In genomic region chr13:97320756-97321155, GRCm38 (mm10) we compare ENCODE assay signal across 23 mouse cellular contexts.
A peak's percentile ranks its signal among the peaks of the same experiment; 100 is the strongest.
DNase-seq lines count a peak whose midpoint lies in the region; ATAC-seq and TF ChIP-seq lines count a peak whose summit lies in the region.
"Had no signal": no experiment of that assay in that cellular context is flagged by ENCODE, and none has a peak within 500 bp of the region (broad histone marks: within the 10 kb centered on the region; RNA-seq: fewer than 3 reads in every experiment).

No protein-coding gene starts in this region.

- WGBS in heart, embryonic 11.5 days (ENCODE audit: insufficient replicate concordance), result 15% methylated on average over 2 of the region's 4 CpGs
- 37% methylated on average over 1 of the region's 4 CpGs for WGBS in heart, postnatal 0 days
- 26% methylated on average over 4 of the region's 4 CpGs for WGBS in lung, embryonic 14.5 days

- peaks cover 20% of the 10 kb centered on the region for H3K4me1 ChIP-seq in heart, embryonic 11.5 days (ENCODE audit: control insufficient read depth, insufficient read depth, low read length)
- peaks cover 7% of the 10 kb centered on the region for H3K4me1 ChIP-seq in heart, postnatal 0 days (ENCODE audit: control insufficient read depth, insufficient read depth)
- H3K4me1 ChIP-seq in lung, embryonic 14.5 days (ENCODE audit: insufficient read depth), result peaks cover 6% of the 10 kb centered on the region; the same call in 1 of the 2 replicates
- peaks cover 9 to 19% of the 10 kb centered on the region in 2 experiments for H3K4me1 ChIP-seq in ES-E14 (ENCODE audit: control insufficient read depth in 2 of 2, insufficient read depth in 2 of 2, low read length in 2 of 2, poor library complexity in 1 of 2)

- no peaks in the 10 kb centered on the region for H3K9me3 ChIP-seq in heart, embryonic 11.5 days (replicated peaks; ENCODE audit: control insufficient read depth, low read length)
- H3K9me3 ChIP-seq in heart, postnatal 0 days (replicated peaks; ENCODE audit: control insufficient read depth, low read length), result no peaks in the 10 kb centered on the region
- no peaks in the 10 kb centered on the region for H3K9me3 ChIP-seq in lung, embryonic 14.5 days (ENCODE audit: low read depth, low read length)
- no peaks in the 10 kb centered on the region for H3K9me3 ChIP-seq in ES-E14 (ENCODE audit: control insufficient read depth, insufficient read depth, low read depth, low read length)
- H3K9me3 ChIP-seq: embryonic facial prominence, embryonic 12.5 days; forebrain, embryonic 12.5 days; midbrain, embryonic 15.5 days; neural tube, embryonic 12.5 days had no signal

- H3K9ac ChIP-seq in heart, embryonic 11.5 days (ENCODE audit: low read depth, low read length), result no peak overlapping the region
- H3K9ac ChIP-seq in heart, postnatal 0 days (replicated peaks; ENCODE audit: low read depth, low read length), result no peak overlapping the region
- H3K9ac ChIP-seq in lung, embryonic 14.5 days, result no peak overlapping the region
- H3K9ac ChIP-seq in ES-E14 (ENCODE audit: insufficient read depth, low read depth, low read length, poor library complexity, severe bottlenecking), result no peak overlapping the region
- H3K9ac ChIP-seq: embryonic facial prominence, embryonic 12.5 days; forebrain, embryonic 12.5 days; hindbrain, embryonic 14.5 days; midbrain, embryonic 15.5 days; neural tube, embryonic 12.5 days had no signal

- in situ Hi-C loops in ES-E14 (cut with MboI; ENCODE audit: low sequenced_read_pairs in 2 of 2, unreplicated experiment in 2 of 2), result no loop called here

- TF ChIP-seq EP300 in heart, postnatal 0 days (IDR thresholded peaks at IDR 0.05; ENCODE audit: low read depth), result no peak

- no peak overlapping the region for H3K4me3 ChIP-seq in heart, embryonic 11.5 days (ENCODE audit: low read depth, low read length)
- H3K4me3 ChIP-seq in heart, postnatal 0 days (ENCODE audit: low read depth, low read length), result no peak overlapping the region
- no peak overlapping the region for H3K4me3 ChIP-seq in lung, embryonic 14.5 days (ENCODE audit: low read depth, low read length)
- no peak overlapping the region for H3K4me3 ChIP-seq in ES-E14 (ENCODE audit: insufficient read depth in 1 of 2, low read depth in 1 of 2, low read length in 2 of 2, poor library complexity in 1 of 2, severe bottlenecking in 1 of 2)
- H3K4me3 ChIP-seq: embryonic facial prominence, embryonic 12.5 days; forebrain, embryonic 12.5 days; midbrain, embryonic 15.5 days; neural tube, embryonic 12.5 days had no signal

- TF ChIP-seq CTCF in heart, postnatal 0 days (IDR thresholded peaks at IDR 0.05; ENCODE audit: low read depth), result no peak
- no peak for TF ChIP-seq CTCF in lung, embryonic 14.5 days (IDR thresholded peaks at IDR 0.05; ENCODE audit: low read depth)

- no peak overlapping the region for H3K4me2 ChIP-seq in heart, embryonic 11.5 days
- no peak overlapping the region for H3K4me2 ChIP-seq in heart, postnatal 0 days (ENCODE audit: low read depth, low read length)
- no peak overlapping the region for H3K4me2 ChIP-seq in lung, embryonic 14.5 days
- H3K4me2 ChIP-seq: embryonic facial prominence, embryonic 12.5 days; forebrain, embryonic 12.5 days; hindbrain, embryonic 14.5 days; midbrain, embryonic 15.5 days; neural tube, embryonic 12.5 days had no signal

- peak overlapping the region; percentile 57 for H3K27ac ChIP-seq in heart, embryonic 11.5 days (ENCODE audit: low read depth, low read length)
- H3K27ac ChIP-seq in heart, postnatal 0 days (ENCODE audit: low read depth), result peak overlapping the region; percentile 74
- H3K27ac ChIP-seq in lung, embryonic 14.5 days (ENCODE audit: low read depth), result 0 out of 2 replicates have a peak overlapping the region, but pooled peaks have one; percentile 45
- H3K27ac ChIP-seq in ES-E14 (ENCODE audit: insufficient read depth, low read depth, low read length, poor library complexity, severe bottlenecking), result peak overlapping the region; percentile 90
- H3K27ac ChIP-seq: embryonic facial prominence, embryonic 12.5 days; forebrain, embryonic 12.5 days; hindbrain, embryonic 14.5 days; macrophage; midbrain, embryonic 15.5 days; neural tube, embryonic 12.5 days had no signal

- H3K27me3 ChIP-seq in heart, embryonic 11.5 days (ENCODE audit: control insufficient read depth, insufficient read depth, low read length), result peaks cover 4% of the 10 kb centered on the region; the same call in 1 of the 2 replicates
- H3K27me3 ChIP-seq in heart, postnatal 0 days (ENCODE audit: control insufficient read depth, insufficient read depth, low read length), result 0 out of 2 replicates have a peak, but pooled peaks cover 5% of the 10 kb centered on the region
- no peaks in the 10 kb centered on the region for H3K27me3 ChIP-seq in lung, embryonic 14.5 days (ENCODE audit: insufficient read depth, low read length)
- H3K27me3 ChIP-seq: embryonic facial prominence, embryonic 12.5 days; forebrain, embryonic 12.5 days; midbrain, embryonic 15.5 days; neural tube, embryonic 12.5 days had no signal

- DNase-seq in heart, postnatal 4 days, result no peak
- DNase-seq in heart, postnatal 0 days (ENCODE audit: low spot score), result peak; percentile 21
- no peak for DNase-seq in heart, adult 9 months (ENCODE audit: low spot score in 2 of 2)
- DNase-seq in lung, embryonic 14.5 days, result no peak
- no peak for DNase-seq in lung, postnatal 4 days
- DNase-seq in ES-E14 (ENCODE audit: low read depth, low spot score), result no peak
- no peak for DNase-seq in right cerebral cortex, postnatal 14 days
- DNase-seq: adrenal gland, postnatal 10 days; cerebellum, adult 2 months; cerebellum, postnatal 25 days; layer of hippocampus, adult 9-11 months; right cerebral cortex, postnatal 4 days; thymus, adult 18-20 months; thymus, postnatal 36 days had no signal

- H3K36me3 ChIP-seq in heart, embryonic 11.5 days (ENCODE audit: control insufficient read depth, insufficient read depth, low read length), result no peaks in the 10 kb centered on the region
- H3K36me3 ChIP-seq in heart, postnatal 0 days (replicated peaks; ENCODE audit: control insufficient read depth, insufficient read depth, low read length), result no peaks in the 10 kb centered on the region
- no peaks in the 10 kb centered on the region for H3K36me3 ChIP-seq in lung, embryonic 14.5 days (ENCODE audit: insufficient read depth)
- H3K36me3 ChIP-seq in ES-E14 (ENCODE audit: control insufficient read depth, insufficient read depth, low read length, poor library complexity, severe bottlenecking), result no peaks in the 10 kb centered on the region
- H3K36me3 ChIP-seq: embryonic facial prominence, embryonic 12.5 days; forebrain, embryonic 12.5 days; midbrain, embryonic 15.5 days; neural tube, embryonic 12.5 days had no signal

- no peak for ATAC-seq in heart, embryonic 11.5 days (replicated peaks; ENCODE audit: insufficient number of reproducible peaks, low FRiP score, low TSS enrichment)
- peak; percentile 39; the same call in 1 of the 2 replicates for ATAC-seq in heart, postnatal 0 days (ENCODE audit: insufficient read depth, low read depth)
- ATAC-seq in lung, embryonic 14.5 days (ENCODE audit: insufficient read depth), result no peak
- ATAC-seq: CD4-positive, CD25-positive, alpha-beta regulatory T cell, adult 4 months; inflammation-experienced regulatory T-cells, adult 6 months; midbrain, embryonic 15.5 days had no signal

TF ChIP-seq in ES-E14, 5 proteins besides CTCF, POLR2A, EP300 and RAD21:
- no peak for TF ChIP-seq ZNF384 (IDR thresholded peaks at IDR 0.05; ENCODE audit: low read depth, low read length)
- TF ChIP-seq MAFK (IDR thresholded peaks at IDR 0.05; ENCODE audit: insufficient read depth, low read depth, low read length), result no peak
